Mouse (Mus musculus) left cerebral cortex, adult 6 months (tissue): ENCODE results near the gene Armcx1. TPM values are rescaled to one million over a fixed set of nuclear protein-coding genes. Genes with fewer than 3 reads are reported as not detected.

Experiments
- long read RNA-seq, 2 experiments: library from polyadenylated mRNA; unstranded; transcript quantifications; one replicate each; pipeline ENCODE4 v2.0.0; 2019 to 2020
- polyA plus RNA-seq: library from polyadenylated mRNA; unstranded; fragments of <200 nt; fragmentation: Nextera tagmentation; gene quantifications from 2 replicates; pipeline ENCODE4 v1.2.3, GENCODE M21; 2021

Armcx1 gene
- 39.9 and 48.8 TPM in 2 replicates for polyA plus RNA-seq
- long read RNA-seq, experiment 1, transcript Armcx1-201 (6 exons, 2,303 nt), result minor isoform, 35 of 322 reads
- long read RNA-seq, experiment 1, transcript Armcx1-204 (4 exons, 2,085 nt), result minor isoform, 25 of 322 reads
- long read RNA-seq, experiment 1, transcript Armcx1-202 (4 exons, 2,253 nt), result minor isoform, 51 of 322 reads
- long read RNA-seq, experiment 1, transcript Armcx1-205 (6 exons, 2,413 nt), result major isoform, 122 of 322 reads
- long read RNA-seq, experiment 1, partial matches to known transcripts, result 28 of 322 reads
- long read RNA-seq, experiment 1, other reads (novel, unspliced or antisense), result 47 of 322 reads
- long read RNA-seq, experiment 2, transcript Armcx1-205 (6 exons, 2,413 nt), result major isoform, 26 of 86 reads
- long read RNA-seq, experiment 2, transcript Armcx1-202 (4 exons, 2,253 nt), result minor isoform, 10 of 86 reads
- long read RNA-seq, experiment 2, transcript Armcx1-201 (6 exons, 2,303 nt), result minor isoform, 12 of 86 reads
- long read RNA-seq, experiment 2, transcript Armcx1-204 (4 exons, 2,085 nt), result minor isoform, 8 of 86 reads
- long read RNA-seq, experiment 2, partial matches to known transcripts, result 23 of 86 reads
- long read RNA-seq, experiment 2, other reads (novel, unspliced or antisense), result 4 of 86 reads

DNA sequence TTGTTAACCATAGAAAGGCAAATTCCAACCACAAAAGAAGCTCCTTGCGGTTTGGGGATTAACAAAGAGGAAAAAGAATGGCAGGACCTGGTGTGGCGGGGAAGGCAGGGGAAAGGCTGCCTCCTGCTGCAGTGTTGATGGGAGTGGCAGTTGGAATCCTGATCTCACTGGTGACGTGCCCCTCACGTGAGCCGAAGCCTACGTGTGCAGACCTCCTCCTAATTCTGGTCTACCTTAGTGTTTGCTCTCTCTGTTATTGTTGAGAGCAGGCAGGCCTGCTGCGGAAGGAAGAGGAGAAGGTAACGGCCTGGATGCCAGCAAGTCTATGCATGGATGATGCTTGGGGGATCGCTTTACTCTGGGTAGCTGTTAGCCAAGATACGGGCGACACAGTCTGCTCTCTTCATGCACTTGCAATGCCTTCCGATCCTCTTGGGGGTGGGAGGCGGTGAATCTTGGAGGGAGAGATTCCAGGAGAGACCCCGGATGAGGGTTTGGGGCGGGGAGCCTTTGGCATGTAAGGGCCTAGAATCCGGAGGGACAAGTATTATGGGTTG lies at the start of gene Armcx1:
TSS of gene Armcx1 (plus strand) at position 212 of the 557 bp plus-strand sequence.

GRCm38 (mm10) chrX:134686267-134686666 lies 31.5 kb upstream of the Armcx1 start, which contains the start of gene Armcx4:
TSS of gene Armcx4 (plus strand) at chrX:134686519.

GRCm38 (mm10) chrX:134750764-134751592 lies 33.2 kb downstream of the Armcx1 start, which contains the start of gene Armcx6:
TSS of gene Armcx6 (minus strand) at chrX:134751417.

GRCm38 (mm10) chrX:134756434-134757292 lies 38.9 kb downstream of the Armcx1 start, which contains the start of gene Armcx3:
TSS of gene Armcx3 (plus strand) at chrX:134756595.

Other genes with a start within 250 kb of the Armcx1 start
- 0.21 TPM in 1 of 2 replicates, not detected in the other for gene Taf7l, start 241.5 kb upstream of the Armcx1 start, polyA plus RNA-seq
- 25.6 and 26.3 TPM in 2 replicates for gene Timm8a1, start 176.1 kb upstream of the Armcx1 start, polyA plus RNA-seq
- 0.49 and 0.53 TPM in 2 replicates for gene Btk, start 134.4 kb upstream of the Armcx1 start, polyA plus RNA-seq
- gene Rpl36a, start 132.3 kb upstream of the Armcx1 start, polyA plus RNA-seq, result 1,174 and 1,311 TPM in 2 replicates
- gene Gla, start 116.8 kb upstream of the Armcx1 start, polyA plus RNA-seq, result 1.9 and 3.5 TPM in 2 replicates
- gene Hnrnph2, start 116.8 kb upstream of the Armcx1 start, polyA plus RNA-seq, result 78.8 and 104 TPM in 2 replicates
- 1.1 and 1.3 TPM in 2 replicates for gene Armcx4, start 31.4 kb upstream of the Armcx1 start, polyA plus RNA-seq
- 3.1 and 3.2 TPM in 2 replicates for gene Armcx6, start 33.5 kb downstream of the Armcx1 start, polyA plus RNA-seq
- gene Armcx3, start 38.6 kb downstream of the Armcx1 start, polyA plus RNA-seq, result 41.7 and 56.6 TPM in 2 replicates
- gene Armcx2, start 91.3 kb downstream of the Armcx1 start, polyA plus RNA-seq, result 15.1 and 18.3 TPM in 2 replicates
- 0.21 TPM in 1 of 2 replicates, not detected in the other for gene Nxf2, start 246.8 kb downstream of the Armcx1 start, polyA plus RNA-seq